Mouse (Mus musculus): ENCODE results near the gene C8b. TPM values are rescaled to one million over a fixed set of nuclear protein-coding genes. Genes with fewer than 3 reads are reported as not detected.

C8b gene
- polyA plus RNA-seq, 1 experiment: 0.06 TPM

DNA sequence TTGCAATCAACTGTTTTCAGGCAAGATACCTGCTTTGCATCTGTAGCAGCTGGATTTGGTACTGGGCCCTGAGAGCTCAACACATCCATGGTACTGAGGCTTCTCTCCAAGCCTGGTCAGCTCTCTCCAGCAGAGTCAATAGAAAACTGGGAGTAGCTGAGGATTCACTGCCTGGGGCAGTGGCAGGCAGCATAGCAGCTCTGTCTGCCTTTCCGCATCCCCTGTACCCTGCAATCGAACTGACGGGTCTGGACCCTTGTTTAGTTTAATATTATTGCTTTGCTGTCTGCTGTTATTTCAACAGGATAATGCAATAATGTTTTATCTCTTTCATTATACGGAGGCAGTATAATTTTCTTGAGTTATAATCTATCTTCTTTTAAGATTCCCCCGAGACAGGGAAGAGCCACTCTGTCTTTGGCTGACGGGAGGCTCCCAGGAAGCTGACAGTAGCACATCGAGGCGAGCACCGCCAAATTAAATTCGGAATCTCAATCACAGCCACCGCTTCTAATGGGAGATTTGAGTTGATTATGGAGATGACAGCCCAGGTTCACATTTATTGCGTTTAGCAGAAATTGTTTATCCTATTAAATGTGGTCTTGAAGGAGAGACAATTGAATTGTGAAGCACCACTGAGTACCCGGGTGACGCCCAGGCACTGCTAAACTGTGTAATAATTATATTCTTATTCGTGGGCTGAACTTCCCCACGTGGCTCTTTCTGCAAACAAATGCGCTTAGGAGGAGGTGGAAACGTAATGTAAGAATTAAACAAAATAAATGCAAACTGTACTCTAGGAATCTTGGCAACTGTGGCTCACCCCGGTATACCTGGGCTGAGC, 39.5 kb downstream of the C8b start:
- 73% methylated on average over 19 of the region's 19 CpGs for WGBS
- DNase-seq (ENCODE audit: low read depth, low spot score): no peak

DNA sequence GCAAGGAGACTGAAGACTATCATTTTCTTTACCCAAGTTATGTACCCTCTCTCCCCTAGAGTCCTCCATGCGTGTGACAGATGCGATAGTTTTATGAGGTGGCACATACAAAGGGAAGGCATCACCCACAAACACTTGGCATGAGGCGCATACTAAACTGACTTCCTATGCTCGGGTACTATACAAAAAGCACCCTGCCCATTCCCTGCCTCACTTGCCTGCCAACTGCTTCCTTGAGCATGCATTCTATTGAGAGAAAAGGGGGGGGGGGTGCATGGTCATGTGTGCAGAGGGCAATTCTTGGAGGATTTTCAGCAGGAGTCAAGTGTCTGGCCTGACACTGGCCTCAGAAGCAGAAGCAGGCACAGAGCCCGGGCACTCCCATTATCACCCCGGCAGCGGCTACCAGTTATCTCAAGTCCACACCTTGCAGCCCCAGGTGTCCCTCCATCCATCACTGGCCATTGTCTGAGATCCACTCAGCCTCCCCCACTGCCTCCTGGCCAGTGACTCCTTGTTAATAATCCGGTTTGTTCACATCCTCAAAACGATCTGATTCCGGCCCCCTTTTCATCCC, 44.7 kb downstream of the C8b start:
- WGBS: 70% methylated on average over 10 of the region's 10 CpGs
- DNase-seq (ENCODE audit: low read depth, low spot score): no peak

DNA sequence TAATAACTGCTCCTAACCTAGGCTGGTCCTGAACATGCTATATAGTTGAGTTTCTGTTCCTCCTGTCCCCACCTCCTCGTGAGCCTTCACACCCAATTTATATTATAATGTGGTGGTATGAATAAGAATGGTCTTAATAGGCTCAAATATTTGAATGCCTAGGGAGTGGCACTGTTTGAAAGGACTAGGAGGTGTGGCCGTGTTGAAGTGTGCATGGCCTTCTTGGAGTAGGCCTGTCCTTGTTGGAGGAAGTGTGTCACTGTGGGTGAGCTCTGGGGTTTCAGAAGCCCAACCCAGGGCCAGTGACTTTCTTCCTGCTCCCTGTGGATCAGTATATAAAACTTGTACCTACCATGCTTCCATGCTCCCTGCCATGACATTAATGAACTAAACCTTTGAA, 47.5 kb downstream of the C8b start:
- WGBS: 51% methylated on average over 2 of the region's 2 CpGs
- no peak for DNase-seq (ENCODE audit: low read depth, low spot score)

DNA sequence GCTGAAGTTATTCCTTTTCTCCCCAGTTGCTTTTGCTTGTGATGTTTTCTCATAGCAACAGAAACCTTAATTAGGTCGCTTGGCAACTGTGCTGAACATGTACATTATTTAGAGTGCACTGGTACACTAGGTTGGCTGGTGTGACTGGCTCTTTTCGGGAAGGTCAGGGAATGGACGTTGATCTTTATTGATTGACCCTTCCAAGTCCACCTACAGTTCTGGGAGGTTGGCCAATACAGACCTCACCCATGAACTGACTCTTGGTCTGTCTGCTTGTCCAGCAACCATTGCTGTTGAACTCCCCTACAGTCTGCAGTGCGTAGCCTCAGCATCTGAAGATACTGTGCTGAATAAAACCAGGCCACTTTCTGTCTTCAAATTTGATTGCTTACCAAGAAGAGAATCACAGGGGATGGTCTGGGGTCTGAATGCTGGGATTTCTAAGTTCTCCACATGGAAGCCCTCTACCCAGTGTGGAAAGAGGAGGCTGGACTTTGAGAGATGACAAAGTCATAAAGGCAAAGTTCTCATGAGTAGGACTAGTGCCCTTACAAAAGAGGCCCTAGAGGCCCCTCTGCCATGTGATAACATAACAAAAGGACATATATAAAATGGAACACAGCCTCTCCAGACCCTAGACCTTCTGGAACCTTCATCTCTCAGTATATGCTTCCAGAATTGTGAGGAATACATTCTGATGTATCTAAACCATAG, 50.6 kb downstream of the C8b start:
- WGBS: 75% methylated on average over 4 of the region's 4 CpGs
- no peak for DNase-seq (ENCODE audit: low read depth, low spot score)

DNA sequence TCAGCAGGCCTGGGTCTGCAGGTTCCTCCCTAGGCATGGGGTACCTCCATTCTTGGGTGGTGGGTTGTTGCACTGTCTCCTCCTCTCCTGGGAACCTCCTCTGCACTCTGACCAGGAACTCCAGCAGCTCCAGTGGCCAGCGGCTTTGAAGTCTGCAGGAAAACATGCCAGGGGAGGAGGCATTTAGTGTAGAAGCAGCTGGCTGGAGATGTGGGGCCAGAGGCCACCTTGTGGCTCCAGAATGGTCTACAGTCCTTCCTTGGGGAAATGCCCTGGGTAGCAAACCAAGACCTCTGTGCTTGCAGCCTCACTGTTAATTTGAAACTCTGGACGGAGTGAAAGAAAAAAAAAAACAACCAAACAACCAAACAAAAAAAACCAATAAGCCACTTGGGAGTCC, 51.4 kb downstream of the C8b start:
- WGBS: 67% methylated on average over 2 of the region's 2 CpGs
- DNase-seq (ENCODE audit: low read depth, low spot score): no peak

DNA sequence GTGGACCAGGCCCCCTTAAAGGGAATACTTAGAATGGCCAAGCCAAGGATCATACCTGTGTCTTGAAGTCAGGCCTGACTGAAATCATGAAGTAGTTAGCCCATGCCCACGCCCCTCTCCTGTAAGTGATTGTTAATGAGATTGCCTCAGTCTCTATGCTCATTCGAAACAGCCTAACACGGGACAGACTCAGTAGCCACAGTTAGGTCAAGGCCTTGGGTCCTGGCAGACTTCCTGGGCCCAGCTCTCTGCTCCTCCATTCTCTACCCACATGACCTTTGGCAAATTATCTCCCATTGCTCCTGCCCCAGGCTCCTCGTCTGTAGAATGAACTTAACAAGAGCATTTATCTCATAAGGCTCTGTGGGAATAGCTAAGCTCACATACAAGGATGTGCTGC, 52.9 kb downstream of the C8b start:
- DNase-seq (ENCODE audit: low read depth, low spot score): no peak
- 61% methylated on average over 4 of the region's 4 CpGs for WGBS

DNA sequence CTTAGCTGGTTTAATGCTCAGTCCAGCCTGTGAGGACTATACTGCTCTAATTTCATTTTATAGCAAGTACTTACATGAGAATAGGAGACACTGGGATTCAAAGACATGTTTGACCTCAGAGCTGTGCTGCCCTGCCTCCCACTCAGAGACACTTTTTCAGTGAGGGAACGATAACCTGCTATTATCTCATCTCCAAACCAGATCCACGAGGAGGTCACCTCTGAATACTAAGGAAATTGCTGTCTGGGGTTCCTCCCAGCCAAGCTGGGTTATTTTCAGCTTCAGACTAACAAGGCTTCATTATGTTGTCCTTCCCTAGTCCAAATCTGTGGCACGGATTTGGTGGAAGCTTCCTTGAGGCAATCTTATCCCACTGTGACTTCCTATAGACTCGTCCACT, 53.8 kb downstream of the C8b start:
- DNase-seq (ENCODE audit: low read depth, low spot score): no peak
- 65% methylated on average over 4 of the region's 4 CpGs for WGBS

DNA sequence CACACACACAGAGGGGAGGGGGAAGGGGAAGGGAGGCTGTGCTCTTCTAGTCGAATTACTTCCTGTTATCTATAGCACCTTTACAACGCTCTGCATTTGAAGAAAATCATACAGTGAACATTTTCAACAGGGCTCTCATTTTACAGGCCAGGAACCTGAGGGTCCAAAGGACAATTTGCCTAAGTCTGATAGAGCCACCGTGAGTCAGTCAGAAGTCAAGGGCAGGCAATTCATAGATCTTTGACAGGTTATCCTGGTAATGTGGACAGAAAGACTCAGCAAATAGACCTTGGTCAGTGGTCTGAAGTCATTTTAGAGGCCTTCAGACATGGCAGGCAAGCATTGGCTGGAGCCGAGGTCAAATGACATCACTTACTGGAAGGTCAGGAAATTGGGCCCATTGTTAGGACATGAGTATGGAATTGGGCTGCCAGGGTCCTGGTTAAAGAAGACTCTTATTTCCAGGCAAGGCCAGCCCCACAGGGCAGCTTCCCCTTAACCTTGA, 57.5 kb downstream of the C8b start:
- no peak for DNase-seq (ENCODE audit: low read depth, low spot score)
- 39% methylated on average over 4 of the region's 4 CpGs for WGBS

DNA sequence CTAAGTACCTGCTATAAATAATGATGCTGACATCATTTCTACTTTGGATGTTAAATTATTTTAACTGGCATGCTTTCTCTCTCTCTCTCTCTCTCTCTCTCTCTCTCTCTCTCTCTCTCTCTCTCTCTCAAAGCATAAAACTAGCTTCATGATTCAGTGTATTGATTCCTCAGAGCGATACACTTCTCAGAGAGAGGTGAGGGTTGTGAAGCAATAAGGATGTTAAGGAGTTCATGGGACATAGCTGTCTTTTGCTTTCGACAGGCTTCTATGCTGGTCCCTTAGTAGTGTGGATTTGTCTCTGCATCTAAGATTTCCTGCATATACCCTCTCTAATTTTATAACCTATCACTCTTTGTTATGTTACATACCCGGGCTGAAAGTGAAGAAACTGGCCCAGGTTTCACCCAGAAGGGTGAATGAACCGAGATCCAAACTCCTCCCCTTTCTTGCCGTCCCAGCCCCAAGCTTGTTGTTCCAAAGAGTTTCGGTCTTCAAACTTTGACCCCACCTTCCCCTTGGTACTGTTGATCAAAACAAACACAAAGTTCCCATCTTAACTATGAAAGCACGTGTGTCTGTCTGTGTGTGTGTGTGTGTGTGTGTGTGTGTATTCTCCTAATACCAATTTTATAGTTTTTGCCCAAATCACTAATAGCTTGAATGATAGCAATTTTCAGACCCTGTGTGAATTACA, 58.4 kb downstream of the C8b start:
- no peak for DNase-seq (ENCODE audit: low read depth, low spot score)
- WGBS: 34% methylated on average over 7 of the region's 7 CpGs

DNA sequence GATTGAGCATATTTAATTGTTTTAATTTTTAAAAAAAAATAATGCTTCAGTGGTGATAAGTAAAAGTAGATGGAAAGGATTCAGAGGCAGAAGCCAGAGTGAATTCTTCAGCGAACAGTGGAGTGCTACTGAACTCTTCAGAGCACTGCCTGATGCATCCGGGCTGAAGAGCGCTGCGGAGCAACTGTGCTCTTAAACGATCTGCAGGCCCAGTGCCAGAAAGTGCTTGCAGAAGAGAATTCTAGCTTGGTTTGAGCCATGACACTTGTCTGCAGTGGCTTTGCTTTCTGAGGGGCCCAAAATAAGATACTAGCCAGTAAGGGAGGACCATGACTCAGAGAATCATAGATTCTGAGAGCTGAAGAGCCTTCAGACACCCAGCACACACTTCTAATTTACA, 62.8 kb downstream of the C8b start:
- no peak for DNase-seq (ENCODE audit: low read depth, low spot score)
- 59% methylated on average over 5 of the region's 5 CpGs for WGBS

DNA sequence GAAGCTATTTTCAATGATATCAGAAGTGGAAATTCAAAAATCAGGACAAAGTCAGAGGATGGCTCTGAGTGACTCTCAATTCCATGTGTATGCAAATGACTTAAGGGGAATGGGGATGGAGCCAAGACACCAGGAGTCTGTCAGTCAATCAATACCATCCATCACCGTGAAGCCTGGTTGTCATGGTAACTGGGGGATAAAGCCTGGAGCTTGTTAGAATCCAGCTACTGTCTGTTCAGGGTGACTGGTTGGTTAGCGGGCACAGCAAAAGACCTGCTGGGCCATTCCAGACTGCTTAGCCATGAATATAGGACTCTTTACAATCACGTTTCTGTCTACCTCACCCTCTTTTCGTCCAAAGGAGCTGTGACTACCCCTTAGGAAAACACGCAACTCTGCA, 69.0 kb downstream of the C8b start:
- DNase-seq (ENCODE audit: low read depth, low spot score): no peak
- WGBS: 70% methylated on average over 5 of the region's 5 CpGs

DNA sequence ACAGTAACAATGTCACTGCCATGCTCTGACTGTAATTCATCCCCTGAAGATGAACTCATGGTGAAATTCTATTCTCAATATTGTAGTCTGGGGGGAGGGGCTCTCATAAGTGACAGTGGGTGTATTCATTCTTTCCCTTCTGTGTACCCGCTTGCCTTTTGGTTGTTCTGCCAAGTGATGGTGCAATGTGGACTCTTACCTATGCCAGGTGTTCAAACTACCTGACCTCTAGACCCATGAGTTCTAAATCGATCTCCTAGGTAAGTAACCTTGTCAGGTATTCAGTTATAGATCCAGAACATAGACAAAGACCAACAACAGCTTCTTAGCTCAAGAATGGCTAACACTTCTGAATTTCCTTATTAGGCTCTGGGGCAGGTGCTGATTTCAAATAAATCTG, 72.2 kb downstream of the C8b start:
- WGBS: 38% methylated on average over 2 of the region's 2 CpGs

DNA sequence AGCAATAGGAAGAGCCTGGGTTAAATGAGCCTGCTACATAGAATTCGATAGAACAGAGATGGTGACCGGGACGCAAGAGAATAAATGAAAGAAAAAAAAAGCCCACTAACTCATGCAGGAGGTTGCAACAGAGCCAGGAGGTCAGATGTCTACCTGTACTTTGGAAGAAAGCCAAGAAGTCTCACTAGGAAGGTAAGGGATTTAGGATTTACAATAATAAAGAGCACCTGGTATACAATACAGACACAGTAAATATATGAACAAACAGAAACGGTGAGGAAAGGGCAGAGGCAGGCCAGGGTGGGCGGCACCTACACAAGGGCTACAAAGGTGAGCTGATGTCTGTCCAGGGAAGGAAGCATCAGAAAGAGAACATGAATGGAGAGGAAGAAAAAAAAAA, 76.1 kb downstream of the C8b start:
- WGBS: 40% methylated on average over 5 of the region's 5 CpGs
- DNase-seq (ENCODE audit: low read depth, low spot score): no peak

More for the DNA sequence above, 72.2 kb downstream of the C8b start:
- DNase-seq (ENCODE audit: low read depth, low spot score): no peak

DNA sequence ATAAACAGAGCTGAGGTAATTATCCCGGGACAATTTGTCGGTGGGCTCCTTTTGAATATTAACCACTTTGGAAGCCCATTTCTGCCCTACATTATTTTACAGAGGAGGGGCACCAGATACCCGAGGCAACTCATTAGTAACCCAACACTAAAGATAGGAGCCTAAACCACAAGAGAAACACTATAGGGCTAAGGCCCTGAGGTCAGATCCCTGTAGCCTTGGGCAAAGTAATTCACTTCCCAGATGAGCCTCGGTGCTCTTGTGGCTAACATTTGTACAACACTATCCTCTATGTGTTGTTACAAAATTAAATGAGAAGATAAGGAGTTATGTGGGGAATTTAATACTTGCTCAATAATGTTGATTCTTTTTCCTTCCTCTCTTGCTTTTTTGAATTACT, 77.4 kb downstream of the C8b start:
- no peak for DNase-seq (ENCODE audit: low read depth, low spot score)
- WGBS: 67% methylated on average over 4 of the region's 4 CpGs

Other genes with a start within 250 kb of the C8b start
- gene Gm17662, start 91.0 kb downstream of the C8b start, polyA plus RNA-seq (2012; rRNA removed): not detected in 2 replicates
- gene C8a, start 110.1 kb downstream of the C8b start, polyA plus RNA-seq (2012; rRNA removed): 0.02 TPM in 1 of 2 replicates, not detected in the other
- 1.0 and 1.3 TPM in 2 replicates for gene Fyb2, start 147.1 kb downstream of the C8b start, polyA plus RNA-seq (2012; rRNA removed)

Measured in large intestine, adult 2 months (tissue).